ENCODE assay signal across 8 mouse cellular contexts in the genomic region with DNA sequence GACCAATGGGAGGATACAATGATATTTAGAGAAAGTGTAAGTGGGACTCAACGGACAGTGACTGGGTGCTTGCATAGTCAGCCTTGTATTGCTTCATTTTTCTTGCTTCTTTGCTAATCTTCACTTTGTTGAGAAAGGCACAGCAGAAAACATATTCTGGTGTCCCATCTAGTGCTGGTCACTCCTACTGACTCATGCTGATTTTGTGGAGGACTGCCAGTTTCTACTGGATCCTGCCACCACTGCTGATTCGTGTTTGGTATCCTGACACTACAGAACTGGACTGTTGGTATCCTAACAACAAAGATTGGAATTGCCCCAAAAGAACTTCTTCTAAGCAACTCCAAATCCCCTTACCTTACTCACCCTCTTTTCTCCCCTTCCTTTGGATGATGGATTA.
"Had no signal": no experiment of that assay in that cellular context is flagged by ENCODE, and none has a peak within 500 bp of the region (broad histone marks: within the 10 kb centered on the region; RNA-seq: fewer than 3 reads in every experiment).

No protein-coding gene starts in this region.

- DNase-seq: kidney, postnatal 14 days; layer of hippocampus, postnatal 36 days; liver, embryonic 13.5 days; lung, adult 2 months; right cerebral cortex, adult 18-20 months; right cerebral cortex, postnatal 14 days; right cerebral cortex, postnatal 4 days; thymus, postnatal 25 days had no signal
